ENCODE assay signal across 10 mouse cellular contexts in the genomic region with DNA sequence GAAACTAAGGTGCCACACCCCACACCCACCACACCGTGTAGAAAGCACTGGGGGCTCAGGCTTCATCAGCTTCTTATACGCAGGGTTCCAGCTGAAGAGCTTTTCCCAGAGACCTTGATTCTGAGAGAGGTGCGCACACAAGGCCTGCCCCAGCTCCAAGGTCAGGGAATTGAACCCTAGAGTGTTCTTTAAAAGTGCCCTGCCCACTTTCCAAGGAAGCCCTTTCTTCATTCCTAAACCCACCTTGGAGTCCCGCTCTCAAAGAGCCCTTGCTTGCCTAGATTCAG. TPM values are rescaled to one million over a fixed set of nuclear protein-coding genes. Genes with fewer than 3 reads are reported as not detected.
DNase-seq lines count a peak whose midpoint lies in the region; ATAC-seq lines count a peak whose summit lies in the region.
"Had no signal": no experiment of that assay in that cellular context is flagged by ENCODE, and none has a peak within 500 bp of the region (broad histone marks: within the 10 kb centered on the region; RNA-seq: fewer than 3 reads in every experiment).

No protein-coding gene starts in this region.

- 51% methylated on average over 4 of the region's 4 CpGs for WGBS in heart, embryonic 12.5 days
- whole genome bisulfite sequencing in neural tube, embryonic 11.5 days: 37% methylated on average over 4 of the region's 4 CpGs
- 42% methylated on average over 4 of the region's 4 CpGs for WGBS in limb, embryonic 11.5 days

- peaks cover 7% of the 10 kb centered on the region; the same call in 1 of the 2 replicates for H3K9me3 ChIP-seq in heart, embryonic 12.5 days (replicated peaks)
- 0 out of 2 replicates have a peak, but pooled peaks cover 3% of the 10 kb centered on the region for H3K9me3 ChIP-seq in neural tube, embryonic 11.5 days (ENCODE audit: control insufficient read depth, low read length)
- no peaks in the 10 kb centered on the region for H3K9me3 ChIP-seq in limb, embryonic 11.5 days (ENCODE audit: control insufficient read depth, low read length)

- H3K4me1 ChIP-seq in heart, embryonic 12.5 days (replicated peaks): peaks cover 38% of the 10 kb centered on the region
- peaks cover 23% of the 10 kb centered on the region for H3K4me1 ChIP-seq in neural tube, embryonic 11.5 days (ENCODE audit: control insufficient read depth, insufficient read depth, low read length)
- peaks cover 28% of the 10 kb centered on the region for H3K4me1 ChIP-seq in limb, embryonic 11.5 days (ENCODE audit: control insufficient read depth, insufficient read depth, low read length)

- peak overlapping the region; percentile 37; the same call in 1 of the 2 replicates for H3K4me2 ChIP-seq in heart, embryonic 12.5 days
- H3K4me2 ChIP-seq in neural tube, embryonic 11.5 days (ENCODE audit: low read depth): peak overlapping the region; percentile 24; the same call in 1 of the 2 replicates
- H3K4me2 ChIP-seq in limb, embryonic 11.5 days (ENCODE audit: low read depth, severe bottlenecking): no peak overlapping the region

- DNase-seq in heart, postnatal 10 days: no peak
- DNase-seq in neural tube, embryonic 11.5 days (ENCODE audit: low spot score): no peak
- DNase-seq in neural tube, embryonic 10.5 days (ENCODE audit: extremely low spot score, low spot score): no peak
- DNase-seq in limb, embryonic 11.5 days (ENCODE audit: low spot score): no peak
- no peak for DNase-seq in spleen, postnatal 4 days (ENCODE audit: low spot score in 2 of 2)
- DNase-seq in layer of hippocampus, adult 8-10 months (ENCODE audit: low spot score in 2 of 2): no peak
- DNase-seq: B cell, adult 2 months had no signal

- H3K4me3 ChIP-seq in heart, embryonic 12.5 days: no peak overlapping the region
- H3K4me3 ChIP-seq in neural tube, embryonic 11.5 days (ENCODE audit: low read depth, low read length): no peak overlapping the region
- H3K4me3 ChIP-seq in limb, embryonic 11.5 days (ENCODE audit: low read depth, low read length): no peak overlapping the region
- H3K4me3 ChIP-seq: liver, embryonic 15.5 days had no signal

- ATAC-seq in heart, embryonic 12.5 days (ENCODE audit: insufficient number of reproducible peaks, low FRiP score): no peak
- no peak for ATAC-seq in neural tube, embryonic 11.5 days (ENCODE audit: insufficient read depth, low FRiP score, low TSS enrichment)
- ATAC-seq in limb, embryonic 11.5 days (ENCODE audit: insufficient number of reproducible peaks, low FRiP score, low TSS enrichment, low read depth): 0 out of 2 replicates have a peak, but pooled peaks have one; percentile 3
- ATAC-seq in megakaryocyte, adult 5-6 weeks (ENCODE audit: poor library complexity, severe bottlenecking): no peak

- no peaks in the 10 kb centered on the region for H3K27me3 ChIP-seq in heart, embryonic 12.5 days (replicated peaks)
- no peaks in the 10 kb centered on the region for H3K27me3 ChIP-seq in neural tube, embryonic 11.5 days (ENCODE audit: control insufficient read depth, insufficient read depth, low read length)
- H3K27me3 ChIP-seq in limb, embryonic 11.5 days (ENCODE audit: control insufficient read depth, insufficient read depth, low read length): no peaks in the 10 kb centered on the region

- H3K36me3 ChIP-seq in heart, embryonic 12.5 days: no peaks in the 10 kb centered on the region
- H3K36me3 ChIP-seq in neural tube, embryonic 11.5 days (ENCODE audit: control insufficient read depth, insufficient read depth, low read length): no peaks in the 10 kb centered on the region
- H3K36me3 ChIP-seq in limb, embryonic 11.5 days (ENCODE audit: control insufficient read depth, insufficient read depth, low read length): no peaks in the 10 kb centered on the region
- H3K36me3 ChIP-seq: liver, embryonic 15.5 days had no signal

- intact Hi-C loops in heart, postnatal 10 days (cut with DNase I): loop anchor here (5.0 kb wide), 1 partner anchor 37 kb away; no protein-coding TSS in a partner anchor

- peak overlapping the region; percentile 94 for H3K27ac ChIP-seq in heart, embryonic 12.5 days (ENCODE audit: poor library complexity, severe bottlenecking)
- peak overlapping the region; percentile 78 for H3K27ac ChIP-seq in neural tube, embryonic 11.5 days (ENCODE audit: low read depth, low read length)
- peak overlapping the region; percentile 91 for H3K27ac ChIP-seq in limb, embryonic 11.5 days (replicated peaks; ENCODE audit: low read depth, low read length)

- H3K9ac ChIP-seq in heart, embryonic 12.5 days: peak overlapping the region; percentile 45; the same call in 1 of the 2 replicates
- peak overlapping the region; percentile 55 for H3K9ac ChIP-seq in neural tube, embryonic 11.5 days (ENCODE audit: low read length)
- H3K9ac ChIP-seq in limb, embryonic 11.5 days (ENCODE audit: low read length): peak overlapping the region; percentile 49
- H3K9ac ChIP-seq: liver, embryonic 15.5 days had no signal

RNA-seq across cellular contexts. Expression of a gene that starts 44.4 kb away (rescaled TPM):
- polyA plus RNA-seq in heart, embryonic 12.5 days (2016; fragmentation: Nextera tagmentation; extraction: Ambion mirVana): 1.0 and 2.2 TPM in 2 replicates
- 1 to 10 TPM in 1 of 2 experiments, under 1 TPM in 1; 0.93 to 1.7 TPM for total RNA-seq in heart, postnatal 10 days (2021)
- 1.8 and 2.5 TPM in 2 replicates for polyA plus RNA-seq in neural tube, embryonic 11.5 days (2014; fragmentation: Nextera tagmentation; extraction: Ambion mirVana)
- polyA plus RNA-seq in limb, embryonic 11.5 days (2014; fragmentation: Nextera tagmentation; extraction: Ambion mirVana): 2.6 and 3.9 TPM in 2 replicates
- total RNA-seq in megakaryocyte, adult 5-6 weeks (2015): not detected in 2 replicates
- total RNA-seq in megakaryocyte, adult 5-6 weeks (2017): 0.45 TPM in 1 of 2 replicates, not detected in the other
- 10 to 100 TPM in 1 of 4 experiments, 1 to 10 TPM in 3; 6.1 to 12.4 (median 7.1) TPM for total RNA-seq in layer of hippocampus, adult 8-10 months (2022)
- polyA plus RNA-seq: liver, embryonic 15.5 days had no signal

RNA-seq across cellular contexts. Expression of a gene that starts 48.6 kb away (rescaled TPM):
- 77.2 and 78.8 TPM in 2 replicates for polyA plus RNA-seq in heart, embryonic 12.5 days (2016; fragmentation: Nextera tagmentation; extraction: Ambion mirVana)
- 10 to 100 TPM; 41.3 to 41.9 TPM for total RNA-seq in heart, postnatal 10 days (2021)
- polyA plus RNA-seq in neural tube, embryonic 11.5 days (2014; fragmentation: Nextera tagmentation; extraction: Ambion mirVana): 110 and 111 TPM in 2 replicates
- polyA plus RNA-seq in limb, embryonic 11.5 days (2014; fragmentation: Nextera tagmentation; extraction: Ambion mirVana): 102 and 109 TPM in 2 replicates
- 4.1 and 9.5 TPM in 2 replicates for total RNA-seq in megakaryocyte, adult 5-6 weeks (2015)
- total RNA-seq in megakaryocyte, adult 5-6 weeks (2017): 7.9 TPM in 2 replicates
- 10 to 100 TPM; 29.6 to 33.4 (median 32.3) TPM for total RNA-seq in layer of hippocampus, adult 8-10 months (2022)
